In the genomic region with DNA sequence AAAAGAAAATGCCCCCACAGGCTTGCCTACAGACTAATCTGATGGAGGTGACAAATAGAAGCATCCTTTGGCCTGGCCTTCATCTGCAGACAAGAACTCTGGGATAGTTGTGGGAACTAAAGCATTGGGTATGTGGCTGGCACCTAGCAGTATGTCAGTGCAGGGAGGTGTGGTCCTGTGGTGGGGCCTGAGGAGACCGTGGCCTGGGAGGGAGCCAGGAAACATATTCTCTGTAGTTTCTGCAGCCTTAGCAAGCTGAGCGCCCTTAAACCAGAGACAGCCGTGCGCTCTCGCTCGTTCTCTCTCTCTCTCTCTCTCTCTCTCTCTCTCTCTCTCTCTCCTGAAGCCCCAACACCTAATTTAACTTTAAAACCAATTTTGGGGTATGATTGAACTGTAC, we compare ENCODE assay signal across 23 mouse cellular contexts. TPM values are rescaled to one million over a fixed set of nuclear protein-coding genes. Genes with fewer than 3 reads are reported as not detected.
A peak's percentile ranks its signal among the peaks of the same experiment; 100 is the strongest.
DNase-seq lines count a peak whose midpoint lies in the region; ATAC-seq lines count a peak whose summit lies in the region.
"Had no signal": no experiment of that assay in that cellular context is flagged by ENCODE, and none has a peak within 500 bp of the region (broad histone marks: within the 10 kb centered on the region; RNA-seq: fewer than 3 reads in every experiment).

No protein-coding gene starts in this region.

- 0 out of 4 replicates have a peak, but pooled peaks have one; percentile 23 to 26 for ATAC-seq in hematopoietic stem cell, adult 5-6 weeks (replicated peaks in 1 of 2; ENCODE audit: insufficient read depth in 1 of 2, low FRiP score in 2 of 2, low TSS enrichment in 1 of 2, low read depth in 1 of 2, poor library complexity in 2 of 2, severe bottlenecking in 2 of 2)
- no peak for ATAC-seq in intestine, embryonic 15.5 days
- ATAC-seq: forebrain, embryonic 16.5 days had no signal

- H3K9me3 ChIP-seq in intestine, embryonic 15.5 days: no peaks in the 10 kb centered on the region
- H3K9me3 ChIP-seq in forebrain, embryonic 10.5 days: no peaks in the 10 kb centered on the region
- H3K9me3 ChIP-seq: embryonic facial prominence, embryonic 13.5 days; G1E; heart, embryonic 10.5 days had no signal

- H3K4me3 ChIP-seq in intestine, embryonic 15.5 days (replicated peaks): no peak overlapping the region
- no peak overlapping the region for H3K4me3 ChIP-seq in forebrain, embryonic 10.5 days
- H3K4me3 ChIP-seq: embryonic facial prominence, embryonic 13.5 days; heart, embryonic 10.5 days had no signal

- no peaks in the 10 kb centered on the region for H3K36me3 ChIP-seq in intestine, embryonic 15.5 days
- no peaks in the 10 kb centered on the region for H3K36me3 ChIP-seq in forebrain, embryonic 10.5 days (replicated peaks)
- H3K36me3 ChIP-seq: embryonic facial prominence, embryonic 13.5 days; G1E; heart, embryonic 10.5 days had no signal

- H3K4me2 ChIP-seq in intestine, embryonic 15.5 days (replicated peaks): no peak overlapping the region
- H3K4me2 ChIP-seq: embryonic facial prominence, embryonic 13.5 days; hindbrain, embryonic 14.5 days had no signal

- no peaks in the 10 kb centered on the region for H3K27me3 ChIP-seq in intestine, embryonic 15.5 days (replicated peaks)
- H3K27me3 ChIP-seq in forebrain, embryonic 10.5 days (ENCODE audit: poor library complexity, severe bottlenecking): peaks cover 22% of the 10 kb centered on the region
- H3K27me3 ChIP-seq: embryonic facial prominence, embryonic 13.5 days had no signal

- DNase-seq in 3134 (ENCODE audit: extremely low read depth, insufficient read length, low spot score) (peak; percentile 82), 3T3-L1 (ENCODE audit: low read depth, low spot score) (peak; percentile 77), NIH3T3 (ENCODE audit: low read depth) (peak; percentile 25)
- no peak for DNase-seq in left cerebral cortex, postnatal 36 days (ENCODE audit: low spot score in 2 of 2)
- no peak for DNase-seq in ovary, adult 18-20 months (ENCODE audit: low spot score)
- DNase-seq in forebrain, embryonic 10.5 days (ENCODE audit: extremely low spot score, low spot score): no peak
- DNase-seq: cerebellum, adult 11 months; cerebellum, adult 8-10 months; cerebellum, postnatal 14 days; gastrocnemius, postnatal 10 days had no signal

- 80% methylated on average over 6 of the region's 6 CpGs for whole genome bisulfite sequencing in intestine, embryonic 15.5 days
- 92% methylated on average over 6 of the region's 6 CpGs for WGBS in forebrain, embryonic 10.5 days

- H3K27ac ChIP-seq in intestine, embryonic 15.5 days: no peak overlapping the region
- no peak overlapping the region for H3K27ac ChIP-seq in forebrain, embryonic 10.5 days
- H3K27ac ChIP-seq: embryonic facial prominence, embryonic 13.5 days; heart, embryonic 10.5 days; hindbrain, embryonic 14.5 days had no signal

- intact Hi-C loops in left cerebral cortex, postnatal 36 days (cut with DNase I): no loop called here

- peaks cover 7% of the 10 kb centered on the region for H3K4me1 ChIP-seq in intestine, embryonic 15.5 days (replicated peaks)
- H3K4me1 ChIP-seq in forebrain, embryonic 10.5 days: peaks cover 62% of the 10 kb centered on the region

- H3K9ac ChIP-seq in intestine, embryonic 15.5 days: no peak overlapping the region
- H3K9ac ChIP-seq: embryonic facial prominence, embryonic 13.5 days; hindbrain, embryonic 14.5 days had no signal

RNA-seq across cellular contexts. Expression of gene Tex35, which starts 34.1 kb away (rescaled TPM):
- total RNA-seq in hematopoietic stem cell, adult 5-6 weeks (2017): not detected in 2 replicates
- total RNA-seq in left cerebral cortex, postnatal 36 days (2021): not detected
- not detected in 2 replicates for polyA plus RNA-seq in intestine, embryonic 15.5 days (2015; fragmentation: Nextera tagmentation; extraction: Ambion mirVana)
- polyA plus RNA-seq in forebrain, embryonic 10.5 days (2016; fragmentation: Nextera tagmentation; extraction: Ambion mirVana): not detected in 2 replicates
- total RNA-seq: adrenal gland, postnatal 10 days; adrenal gland, postnatal 4 days; G1E; gastrocnemius, postnatal 10 days; heart, adult 18-20 months; heart, postnatal 10 days had no signal
- polyA plus RNA-seq: cortical plate, adult 2 months; embryonic facial prominence, embryonic 13.5 days; forebrain, embryonic 16.5 days; G1E; heart, embryonic 10.5 days; heart, embryonic 14.5 days; hindbrain, embryonic 14.5 days had no signal

Comparison
In these comparisons a context has a peak if more than half of its experiments do, and no peak if none do; other contexts are left out.
1. DNase-seq: peak in 3134 (single experiment), 3T3-L1 (single experiment) and NIH3T3 (single experiment); none in left cerebral cortex, postnatal 36 days (0 of 2), ovary, adult 18-20 months (single experiment) and forebrain, embryonic 10.5 days (single experiment).